Mouse (Mus musculus): ENCODE results near the gene Tmem176a.
A peak's percentile ranks its signal among the peaks of the same experiment; 100 is the strongest.
"Not testable (repeated sequence)": the region's sequence is repeated elsewhere in the genome, so short reads cannot be mapped to it uniquely, and the experiment has no call there.

Gene Tmem176a

DNA sequence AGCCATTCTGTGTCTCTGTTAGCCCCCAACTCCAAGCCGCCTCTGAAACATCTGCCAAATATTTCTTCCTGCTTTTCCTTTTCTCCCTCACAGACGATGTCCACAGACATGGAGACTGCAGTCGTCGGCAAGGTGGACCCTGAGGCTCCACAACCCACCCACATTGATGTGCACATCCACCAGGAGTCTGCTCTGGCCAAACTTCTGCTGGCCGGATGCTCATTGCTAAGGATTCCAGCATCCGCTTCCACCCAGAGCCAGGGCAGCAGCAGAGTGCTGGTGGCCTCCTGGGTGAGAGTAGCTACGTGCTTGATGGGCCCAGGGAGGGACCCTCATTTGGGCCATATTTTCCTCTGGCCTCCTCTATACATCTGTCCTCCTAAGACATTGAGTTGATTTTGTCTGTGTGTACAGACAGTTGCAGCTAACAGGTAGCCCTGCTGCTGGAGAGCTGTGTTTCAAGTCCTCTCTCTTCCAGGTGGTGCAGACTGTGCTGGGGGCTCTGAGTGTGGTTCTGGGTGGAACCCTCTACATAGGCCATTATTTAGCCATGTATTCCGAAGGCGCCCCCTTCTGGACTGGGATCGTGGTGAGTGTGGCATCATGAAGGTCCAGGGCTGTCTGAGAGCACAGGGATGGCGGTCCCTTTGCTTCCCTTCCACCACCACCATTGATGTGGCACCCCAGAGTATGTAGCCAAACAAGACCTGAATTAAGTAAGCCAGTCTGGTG is 1.6 kb downstream of the Tmem176a start:
- no peak for DNase-seq (ENCODE audit: low spot score in 2 of 2)

DNA sequence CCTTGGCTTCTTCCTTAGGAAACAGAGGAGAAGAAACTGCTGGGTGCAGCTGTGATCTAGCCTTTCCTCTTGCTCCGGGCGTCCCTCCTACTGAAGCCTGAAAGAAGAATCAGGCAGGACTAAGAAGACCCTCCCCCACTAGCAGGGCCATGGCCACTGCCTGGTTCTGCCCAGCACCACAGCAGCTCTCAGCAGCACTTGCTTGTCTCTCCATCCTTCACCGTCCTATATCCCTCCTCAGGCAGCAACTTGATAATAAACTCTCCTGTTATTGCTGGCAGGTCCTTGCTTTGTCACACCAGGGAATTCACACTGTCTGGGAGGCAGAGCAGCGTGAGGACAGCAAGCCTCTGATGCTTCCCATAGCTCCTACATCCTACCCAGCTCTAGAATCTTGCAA is 4.4 kb downstream of the Tmem176a start:
- DNase-seq (ENCODE audit: low spot score in 2 of 2) = no peak

DNA sequence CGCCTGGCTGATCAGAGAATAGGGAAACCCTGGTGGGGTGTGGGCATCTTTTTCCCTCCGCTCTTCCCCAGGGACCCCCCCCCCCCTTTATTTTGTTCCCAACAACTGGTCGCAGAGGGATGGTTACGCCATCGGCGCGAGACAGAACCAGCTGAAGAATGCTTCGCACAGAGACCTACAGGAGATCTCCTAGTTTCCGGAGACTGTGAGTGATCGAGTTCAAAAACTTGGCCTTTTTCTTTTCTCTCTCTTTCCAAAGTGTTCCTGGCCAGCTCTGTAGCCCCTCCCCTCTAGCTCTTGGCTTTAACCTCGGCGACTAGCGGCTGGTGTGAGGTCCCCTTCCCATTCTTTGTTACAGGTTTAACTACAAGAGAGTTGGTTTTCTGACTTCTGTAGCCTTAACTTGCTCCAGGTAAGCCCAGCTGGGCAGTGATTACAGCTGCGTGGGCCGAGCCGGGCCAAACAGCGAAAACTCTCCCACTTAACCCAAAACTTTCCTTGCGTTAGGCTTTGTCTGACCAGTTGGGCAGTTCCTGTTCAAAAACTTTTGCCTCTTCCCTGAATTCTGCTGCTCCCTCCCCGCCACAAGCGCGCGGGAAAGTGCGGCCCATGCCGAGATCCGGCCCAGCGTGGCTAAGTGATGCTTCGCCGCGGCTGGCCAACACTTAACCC is 11.2 kb downstream of the Tmem176a start:
- DNase-seq (ENCODE audit: low spot score in 2 of 2) = no peak

DNA sequence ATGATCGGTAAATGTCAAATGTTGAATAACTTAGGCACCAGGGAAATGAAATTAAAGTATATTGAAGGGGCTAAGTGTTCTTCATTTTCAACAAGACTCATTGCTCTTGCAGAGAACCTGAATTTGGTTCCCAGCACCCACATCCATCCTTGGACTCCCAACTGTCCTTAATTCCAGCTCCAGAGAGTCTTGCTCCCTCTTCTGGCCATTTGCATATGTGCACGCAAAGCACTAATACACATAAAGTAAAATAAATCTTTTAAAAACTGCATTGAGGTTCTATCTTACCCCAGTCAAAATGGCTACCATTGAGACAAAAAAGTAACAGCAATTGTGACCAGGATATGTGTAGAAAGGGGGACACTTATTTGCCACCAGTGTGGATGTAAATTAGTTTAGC is 13.4 kb downstream of the Tmem176a start:
- no peak for DNase-seq (ENCODE audit: low spot score in 2 of 2)

DNA sequence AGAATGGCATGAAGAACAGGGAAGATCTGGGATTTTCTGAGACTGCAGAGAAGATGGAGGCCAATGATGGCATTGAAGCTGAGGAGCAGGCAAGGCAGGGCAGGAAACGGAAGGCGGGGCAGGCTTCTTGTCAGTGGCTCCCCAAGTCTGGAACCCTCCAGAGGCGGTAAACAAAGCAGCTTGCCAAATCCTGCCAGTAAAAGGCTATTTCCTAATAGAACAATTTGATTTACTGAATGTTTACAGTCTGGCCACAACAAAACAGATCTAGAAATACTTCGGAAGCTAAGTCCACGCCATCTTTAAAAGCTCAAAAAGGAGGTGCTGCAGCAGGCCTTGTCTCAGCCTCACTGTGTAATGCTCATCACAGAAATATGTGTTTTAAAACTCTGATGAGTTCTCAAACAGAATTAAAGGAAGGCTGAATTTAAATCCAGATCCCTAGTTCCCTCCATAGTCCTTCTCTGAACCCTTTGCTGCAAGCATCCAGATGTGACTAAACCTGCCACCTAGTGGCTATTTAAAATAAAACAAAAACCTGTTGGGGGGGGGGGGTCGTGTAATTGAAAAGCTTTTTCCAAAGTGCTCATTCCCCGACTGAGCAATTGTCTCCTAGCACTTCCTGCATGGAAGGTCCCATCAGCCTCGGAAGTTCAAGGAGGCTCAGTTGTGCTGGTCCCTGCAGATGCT is 17.0 kb downstream of the Tmem176a start:
- no peak for DNase-seq (ENCODE audit: low spot score in 2 of 2)

DNA sequence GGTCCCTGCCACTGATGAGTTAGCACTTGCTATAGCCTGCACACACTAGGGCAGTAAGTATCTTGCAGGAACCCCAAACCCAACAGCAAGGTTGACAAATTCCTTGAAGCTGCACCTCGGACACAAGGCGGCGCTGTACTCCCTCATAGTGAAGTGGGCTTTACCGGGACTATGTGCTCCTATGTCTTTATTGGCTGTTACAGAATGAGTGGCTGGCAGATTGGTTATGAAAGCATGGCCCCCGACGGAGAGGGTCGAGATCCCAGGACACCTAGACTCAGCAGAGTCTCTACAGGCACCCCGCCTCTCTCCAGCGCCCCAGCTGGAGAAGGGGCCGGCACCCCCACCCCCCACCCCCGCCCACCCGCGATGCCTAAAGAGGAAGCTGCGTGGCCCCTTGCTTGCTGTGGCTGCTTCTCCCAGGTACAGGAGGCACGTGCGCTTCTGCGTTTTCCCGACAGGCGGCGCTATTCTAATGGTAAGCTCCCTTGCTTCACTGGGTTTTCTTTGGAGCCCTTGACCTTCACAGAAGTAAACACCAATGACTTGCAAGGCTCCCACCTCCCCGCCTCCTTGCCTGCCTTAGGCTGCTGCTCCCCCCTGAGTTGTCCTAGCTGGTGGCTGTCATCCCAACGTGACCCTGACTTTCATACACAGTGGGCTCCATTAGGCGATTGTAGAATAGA is 19.6 kb downstream of the Tmem176a start:
- DNase-seq (ENCODE audit: low spot score in 2 of 2) = peak; percentile 19 to 25

DNA sequence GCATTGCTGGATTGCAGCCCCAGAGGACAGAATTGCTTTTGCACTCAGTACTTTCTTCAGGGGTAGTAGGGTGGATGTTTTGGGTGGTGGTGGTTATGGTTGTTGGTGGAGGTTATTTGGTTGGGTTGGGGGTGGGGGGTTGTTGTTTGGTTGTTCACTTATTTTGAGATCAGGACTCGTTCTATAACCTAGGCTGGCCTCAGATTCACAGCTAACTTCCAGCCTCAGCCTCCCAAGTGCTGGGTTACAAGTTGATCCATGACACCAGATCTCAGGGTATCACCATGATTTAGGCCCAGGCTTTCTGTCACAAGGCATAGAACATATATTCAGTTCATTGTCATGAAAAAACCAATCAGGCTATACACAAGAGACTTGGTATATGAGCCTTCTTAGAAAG is 20.1 kb downstream of the Tmem176a start:
- no peak for DNase-seq (ENCODE audit: low spot score in 2 of 2)

DNA sequence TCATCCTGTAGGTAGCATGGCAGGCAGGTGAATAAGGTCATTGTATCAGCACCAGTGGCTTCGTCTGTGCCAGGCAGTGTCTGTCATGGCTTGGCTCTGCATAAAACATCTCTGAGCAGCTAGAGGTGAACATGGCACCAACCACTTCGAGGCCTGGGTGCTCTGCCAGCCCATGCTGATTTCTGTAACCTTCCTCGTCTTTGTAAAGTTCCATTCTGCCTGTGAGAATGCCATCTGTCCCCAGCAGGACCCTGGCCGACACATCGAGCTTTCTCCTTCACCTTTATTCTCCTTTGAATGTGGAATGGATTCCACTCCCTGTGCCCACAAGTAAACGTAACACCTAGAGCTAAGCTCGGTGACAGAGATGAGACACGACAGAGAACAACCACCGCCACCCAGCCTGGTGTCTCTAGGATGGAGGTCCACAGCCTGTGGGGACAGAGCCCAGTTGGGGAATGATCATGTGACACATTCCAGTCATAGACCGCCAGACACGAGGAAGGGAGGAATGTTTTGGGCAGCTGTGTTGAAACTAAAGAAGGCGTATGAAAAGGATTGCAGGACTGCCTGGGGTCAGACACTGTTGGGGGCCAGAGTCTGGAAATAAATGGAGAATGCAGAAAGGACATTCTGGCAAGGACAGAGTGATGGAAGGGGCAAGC is 21.0 kb downstream of the Tmem176a start:
- no peak for DNase-seq (ENCODE audit: low spot score in 2 of 2)

DNA sequence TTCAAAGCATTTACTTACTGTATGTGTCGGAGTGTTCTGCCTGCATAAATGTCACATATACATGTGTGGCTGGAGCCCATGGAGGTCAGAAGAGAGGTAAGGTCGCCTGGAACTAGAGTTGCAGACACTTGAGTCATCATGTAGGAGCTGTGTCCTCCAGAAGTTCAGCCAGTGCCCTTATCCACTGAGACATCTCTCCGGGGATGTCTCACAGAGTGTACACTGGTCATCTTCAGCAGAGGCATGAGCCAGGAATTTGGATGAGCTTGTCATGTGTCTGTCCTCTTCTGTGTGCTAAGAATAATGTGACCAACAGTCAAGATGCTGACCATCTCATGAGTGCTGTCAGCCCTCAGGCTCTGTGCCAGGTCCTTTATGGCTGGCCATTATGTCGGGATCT is 22.1 kb downstream of the Tmem176a start:
- no peak for DNase-seq (ENCODE audit: low spot score in 2 of 2)

DNA sequence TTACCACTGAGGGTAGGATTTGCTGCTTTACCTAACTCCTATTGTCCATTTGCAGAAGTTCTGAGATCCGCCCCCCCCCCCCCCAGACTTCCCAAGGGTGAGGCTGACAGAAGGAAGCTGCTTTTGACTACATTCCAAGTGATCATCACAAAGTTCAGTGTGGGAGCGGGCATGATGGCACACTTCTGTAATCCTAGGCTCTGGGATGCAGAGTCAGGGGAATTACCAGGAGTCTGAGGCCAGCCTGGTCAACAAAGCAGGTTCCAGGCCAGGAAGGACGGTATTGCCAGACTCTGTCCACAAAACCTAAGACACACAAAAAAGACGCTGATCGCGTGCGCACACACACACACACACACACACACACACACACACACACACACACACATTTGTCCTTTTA is 22.8 kb downstream of the Tmem176a start:
- no peak for DNase-seq (ENCODE audit: low spot score in 2 of 2)

DNA sequence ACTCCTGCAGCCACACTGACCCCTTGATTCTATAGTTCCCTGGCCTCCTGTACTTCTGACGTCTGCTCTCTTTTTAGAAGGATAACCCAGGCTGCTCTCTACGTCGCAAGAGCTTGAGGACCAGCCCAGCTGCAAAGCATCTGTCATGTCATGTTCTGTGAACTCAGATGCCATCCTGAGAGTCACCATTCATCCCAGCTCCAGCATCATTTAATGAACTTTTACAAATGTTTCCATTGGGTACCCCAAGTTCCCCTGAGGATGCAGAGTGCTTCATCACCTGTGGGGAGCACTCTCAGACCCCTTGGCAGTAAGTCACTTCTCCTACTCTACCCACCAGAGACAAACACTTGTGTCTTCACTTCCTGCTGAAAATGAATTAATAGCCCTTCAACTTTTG is 23.5 kb downstream of the Tmem176a start:
- no peak for DNase-seq (ENCODE audit: low spot score in 2 of 2)

DNA sequence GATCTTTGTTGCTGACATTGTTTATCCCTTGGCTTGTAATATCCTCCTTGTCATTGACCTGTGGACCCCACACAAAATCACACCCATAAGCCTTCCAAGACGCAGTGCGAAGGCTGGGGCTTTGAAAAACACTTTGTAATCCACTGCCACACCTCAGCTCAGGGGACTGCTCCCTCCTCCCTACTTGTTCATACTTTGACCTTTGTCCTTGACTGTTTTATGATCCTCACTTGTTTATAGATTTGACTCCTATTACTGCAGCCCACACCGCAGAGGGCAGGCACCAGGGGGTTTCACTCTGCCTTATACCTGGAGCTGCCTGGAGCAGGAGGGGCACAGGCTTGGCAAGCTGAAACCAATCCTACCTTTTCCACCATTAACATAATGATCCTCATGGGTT is 24.0 kb downstream of the Tmem176a start:
- no peak for DNase-seq (ENCODE audit: low spot score in 2 of 2)

DNA sequence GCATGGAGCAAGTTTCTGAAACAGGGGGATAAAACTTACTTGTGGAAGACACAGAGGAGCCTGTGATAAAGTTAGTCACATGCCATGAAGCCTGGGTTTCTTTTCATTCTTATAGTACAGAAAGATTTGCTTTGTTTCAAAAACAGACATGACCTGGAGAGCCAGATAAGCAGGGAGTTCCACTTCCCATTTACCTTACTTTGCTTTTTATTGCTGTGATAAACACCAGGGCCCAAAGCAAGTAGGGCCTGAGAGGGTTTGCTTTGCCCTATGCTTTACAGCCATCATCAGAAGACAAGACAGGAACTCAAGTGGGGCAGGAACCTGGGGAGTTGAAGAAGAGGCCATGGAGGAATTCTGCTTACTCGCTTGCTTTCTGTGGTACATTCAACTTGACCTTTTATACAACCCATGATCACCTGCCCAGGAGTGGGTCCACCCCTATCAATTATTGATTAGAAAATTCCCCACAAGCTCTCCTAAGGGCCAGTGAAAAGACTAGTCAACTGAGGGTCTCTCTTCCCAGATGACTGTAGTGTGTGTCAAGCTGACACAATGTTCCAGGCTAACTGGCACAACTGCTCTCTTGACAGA is 24.5 kb downstream of the Tmem176a start:
- DNase-seq (ENCODE audit: low spot score in 2 of 2) = no peak

DNA sequence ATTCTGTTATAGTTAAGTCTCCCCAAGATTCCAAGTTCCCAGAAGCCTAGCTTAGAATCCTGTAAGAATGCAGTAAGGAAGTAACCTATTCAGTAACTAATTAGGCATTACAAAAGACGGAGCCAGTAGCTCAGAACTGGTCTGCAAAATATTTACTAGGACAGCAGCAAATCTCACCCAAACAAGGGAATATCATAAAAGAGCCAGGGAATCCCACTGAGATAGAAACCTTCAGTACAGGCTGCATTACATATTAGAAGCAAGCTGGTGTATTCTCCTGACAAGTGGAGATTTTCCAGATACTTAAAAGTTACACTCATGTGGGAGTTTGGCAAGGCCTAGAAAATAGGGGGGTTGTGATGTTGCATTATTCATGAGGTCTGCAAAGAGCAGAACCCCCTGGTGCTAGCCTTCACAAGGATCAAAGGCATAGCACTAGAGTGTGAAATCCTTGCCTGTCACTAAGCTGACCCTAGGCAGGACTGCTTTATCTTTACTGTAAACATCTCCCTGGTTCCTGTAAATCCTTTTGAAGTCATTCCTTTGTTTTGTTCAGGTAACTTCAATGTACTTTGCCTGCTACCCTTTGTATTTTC is 25.7 kb downstream of the Tmem176a start:
- not testable (repeated sequence) for DNase-seq (ENCODE audit: low spot score in 2 of 2)

DNA sequence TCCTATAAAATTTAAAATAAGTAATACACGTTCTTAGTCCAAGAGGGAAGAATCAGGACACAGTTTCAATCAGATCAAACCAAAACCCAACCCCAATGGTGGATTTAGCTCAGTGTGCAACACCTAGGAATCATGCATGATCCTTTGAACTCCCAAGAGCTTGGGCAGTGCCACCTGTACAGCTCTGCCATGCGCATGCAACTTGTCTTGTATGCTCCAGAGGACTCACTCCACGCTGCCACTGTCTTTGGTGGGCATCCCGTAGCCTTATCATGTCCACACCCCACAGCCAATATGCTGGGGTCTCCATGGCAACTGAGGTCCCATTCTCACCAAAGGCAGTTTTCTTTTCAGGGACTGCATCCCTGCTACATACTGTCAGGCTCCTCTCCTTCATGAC is 26.4 kb downstream of the Tmem176a start:
- DNase-seq (ENCODE audit: low spot score in 2 of 2) = no peak

DNA sequence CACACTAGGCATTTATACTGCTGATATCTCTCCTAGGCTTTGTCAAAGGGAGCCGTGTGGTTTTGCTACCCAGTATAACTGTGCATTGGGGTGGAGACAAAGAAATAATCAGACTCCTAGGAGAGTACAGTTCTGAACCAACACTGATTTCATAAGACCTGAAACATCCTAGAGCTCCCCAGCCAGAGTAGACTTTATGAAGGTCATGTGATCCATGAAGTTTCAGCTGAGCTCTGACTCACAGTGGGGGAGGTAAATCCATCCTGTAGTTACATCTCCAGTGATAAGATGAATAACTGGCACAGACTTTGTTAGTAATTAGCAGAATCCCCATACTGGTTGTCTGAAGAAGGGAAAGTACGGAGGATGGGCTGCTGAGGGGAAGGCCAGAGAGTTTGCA is 29.1 kb downstream of the Tmem176a start:
- no peak for DNase-seq (ENCODE audit: low spot score in 2 of 2)

DNA sequence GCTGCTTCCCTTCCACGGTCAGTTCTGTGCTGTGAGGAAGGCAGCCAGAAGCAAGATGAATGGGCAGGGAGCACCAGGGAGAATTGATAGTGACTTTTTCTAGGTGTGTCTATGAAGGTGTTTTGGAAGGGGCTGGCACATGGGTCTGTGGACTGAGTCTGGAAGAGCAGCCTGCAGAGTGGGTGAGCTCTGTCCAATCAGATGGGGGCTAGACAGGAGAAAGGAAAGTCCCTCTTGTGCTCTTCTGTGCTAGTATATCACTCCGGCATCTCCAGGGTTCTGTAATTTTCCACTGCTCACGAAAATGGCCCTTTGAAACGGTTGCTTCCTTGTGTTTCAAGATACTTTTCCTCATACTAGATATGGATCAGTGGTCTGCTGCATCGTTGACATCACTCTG is 31.9 kb downstream of the Tmem176a start, which contains the start of gene Aoc1:
Gene Aoc1, plus strand, starts transcription at position 301 of the 400 bp plus-strand sequence.
- DNase-seq (ENCODE audit: low spot score in 2 of 2) = no peak

DNA sequence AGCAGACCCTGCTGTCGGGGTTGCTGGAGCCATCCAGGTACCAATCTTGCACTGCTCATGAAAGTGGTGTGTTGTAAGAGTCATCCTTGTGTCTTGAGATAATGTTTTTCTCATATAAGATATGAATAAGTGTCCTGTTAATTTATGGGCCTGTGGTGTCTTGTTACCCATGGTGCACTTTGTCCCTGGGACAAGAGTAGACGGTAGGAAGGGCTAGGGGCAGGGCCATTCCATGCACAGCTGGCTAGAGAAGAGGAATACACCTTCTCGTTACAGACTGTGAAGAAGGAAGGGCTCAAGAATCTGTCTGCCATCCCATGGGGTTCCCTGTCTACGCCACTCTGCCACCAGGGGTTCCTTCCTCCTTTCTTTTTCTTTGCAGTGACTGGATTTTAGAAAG is 33.9 kb downstream of the Tmem176a start:
- no peak for DNase-seq (ENCODE audit: low spot score in 2 of 2)

DNA sequence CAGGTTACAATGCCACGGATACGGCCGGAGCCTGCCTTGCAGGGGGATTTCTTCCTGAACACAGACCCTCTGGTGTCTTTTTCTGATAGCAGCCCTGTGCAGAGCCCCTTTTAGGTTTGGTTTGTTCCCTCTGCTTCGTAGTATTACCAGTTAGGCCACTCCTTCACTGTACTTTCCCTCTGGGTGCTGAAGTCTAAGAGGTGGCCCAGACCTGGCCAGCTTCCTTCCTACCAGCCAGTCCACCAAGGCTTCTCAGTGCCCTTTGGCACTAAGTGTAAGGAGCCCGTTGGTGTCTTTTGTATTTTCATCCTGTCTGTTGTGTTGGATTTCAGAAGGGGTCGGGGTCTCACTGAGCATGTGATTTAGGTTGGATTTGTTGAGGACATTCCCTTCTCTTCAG is 34.8 kb downstream of the Tmem176a start:
- no peak for DNase-seq (ENCODE audit: low spot score in 2 of 2)

DNA sequence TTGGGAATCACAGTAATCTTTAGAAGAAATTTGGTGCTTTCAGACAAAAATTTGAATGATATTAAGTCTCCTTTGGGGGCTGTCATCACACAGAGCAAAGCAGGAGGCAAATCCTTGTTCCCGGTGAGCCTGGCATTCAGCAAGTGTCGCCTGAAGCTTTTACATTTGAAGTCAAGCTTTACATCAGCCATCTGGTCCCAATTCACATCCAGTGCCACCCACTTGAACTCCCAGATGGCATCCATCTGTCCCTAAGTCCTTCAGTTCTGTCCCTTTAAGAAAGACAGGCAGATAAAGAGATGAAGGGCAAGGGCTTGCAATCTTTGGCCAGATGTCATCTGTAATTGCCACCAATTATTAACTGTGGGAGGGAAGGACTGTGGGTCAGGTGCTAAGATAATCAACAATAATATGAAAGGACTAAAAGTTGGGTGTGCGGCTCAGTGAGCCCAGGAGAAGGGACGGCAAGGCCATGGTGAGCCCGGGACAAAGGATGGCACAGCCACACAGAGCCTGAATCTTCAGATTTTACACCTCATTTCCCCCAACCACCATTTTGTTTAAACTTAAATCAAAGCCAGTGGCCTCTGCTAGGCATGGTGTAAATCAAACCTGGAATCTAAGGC is 35.9 kb downstream of the Tmem176a start:
- DNase-seq (ENCODE audit: low spot score in 2 of 2) = no peak

DNA sequence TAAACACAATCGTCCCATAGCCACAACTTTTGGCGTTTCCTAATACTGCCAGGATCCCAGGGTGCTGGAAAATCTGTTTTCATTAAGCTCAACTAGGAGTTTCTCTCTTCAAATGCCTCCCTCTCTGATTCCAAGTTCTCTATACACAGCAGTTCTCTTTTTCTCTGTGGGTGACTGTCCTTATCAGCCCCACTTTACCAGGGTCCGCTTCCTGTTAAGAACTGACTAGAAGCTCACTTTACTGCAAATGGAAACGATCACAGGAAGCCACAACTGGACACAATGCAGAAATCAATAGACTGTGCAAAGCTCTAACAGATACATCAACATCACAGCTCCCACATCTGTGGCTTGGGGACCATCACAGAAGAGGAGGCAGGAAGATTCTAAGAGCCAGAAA is 53.5 kb downstream of the Tmem176a start:
- DNase-seq (ENCODE audit: low spot score in 2 of 2) = no peak

All from frontal cortex, postnatal 25 days (tissue).